ENCODE assay signal across 11 mouse cellular contexts in genomic region chr19:10421986-10422976, GRCm38 (mm10). TPM values are rescaled to one million over a fixed set of nuclear protein-coding genes. Genes with fewer than 3 reads are reported as not detected.
DNase-seq lines count a peak whose midpoint lies in the region; ATAC-seq and TF ChIP-seq lines count a peak whose summit lies in the region.
"Had no signal": no experiment of that assay in that cellular context is flagged by ENCODE, and none has a peak within 500 bp of the region (broad histone marks: within the 10 kb centered on the region; RNA-seq: fewer than 3 reads in every experiment).

No protein-coding gene starts in this region.

- no peaks in the 10 kb centered on the region for H3K9me3 ChIP-seq in kidney, embryonic 14.5 days (ENCODE audit: control insufficient read depth, low read length)
- H3K9me3 ChIP-seq in embryonic facial prominence, embryonic 13.5 days: no peaks in the 10 kb centered on the region
- no peaks in the 10 kb centered on the region for H3K9me3 ChIP-seq in intestine, embryonic 14.5 days (ENCODE audit: control insufficient read depth, low read length)
- no peaks in the 10 kb centered on the region for H3K9me3 ChIP-seq in neural tube, embryonic 13.5 days

- H3K27me3 ChIP-seq in kidney, embryonic 14.5 days (ENCODE audit: control insufficient read depth, insufficient read depth, low read length): 0 out of 2 replicates have a peak, but pooled peaks cover 5% of the 10 kb centered on the region
- peaks cover 50% of the 10 kb centered on the region for H3K27me3 ChIP-seq in embryonic facial prominence, embryonic 13.5 days
- H3K27me3 ChIP-seq in intestine, embryonic 14.5 days (replicated peaks; ENCODE audit: control insufficient read depth, insufficient read depth, low read length): no peaks in the 10 kb centered on the region
- peaks cover 18% of the 10 kb centered on the region for H3K27me3 ChIP-seq in neural tube, embryonic 13.5 days

- peak overlapping the region; percentile 57 for H3K4me2 ChIP-seq in kidney, embryonic 14.5 days (replicated peaks; ENCODE audit: low read depth, low read length)
- peak overlapping the region; percentile 69 for H3K4me2 ChIP-seq in embryonic facial prominence, embryonic 13.5 days
- H3K4me2 ChIP-seq in intestine, embryonic 14.5 days (ENCODE audit: low read length): peak overlapping the region; percentile 60
- peak overlapping the region; percentile 47 for H3K4me2 ChIP-seq in neural tube, embryonic 13.5 days

- no peak overlapping the region for H3K27ac ChIP-seq in kidney, embryonic 14.5 days (ENCODE audit: low read depth, low read length)
- H3K27ac ChIP-seq in embryonic facial prominence, embryonic 13.5 days: no peak overlapping the region
- no peak overlapping the region for H3K27ac ChIP-seq in intestine, embryonic 14.5 days (ENCODE audit: low read depth)
- no peak overlapping the region for H3K27ac ChIP-seq in neural tube, embryonic 13.5 days (replicated peaks)
- H3K27ac ChIP-seq in gastrocnemius, adult 2 months: no peak overlapping the region

- no peak for DNase-seq in kidney, postnatal 14 days
- no peak for DNase-seq in intestine, embryonic 14.5 days (ENCODE audit: low spot score)
- no peak for DNase-seq in gastrocnemius, adult 2 months
- no peak for DNase-seq in urinary bladder, postnatal 4 days (ENCODE audit: low spot score in 2 of 2)
- DNase-seq: gastrocnemius, postnatal 36 days; lung, postnatal 4 days had no signal

- intact Hi-C loops in gastrocnemius, adult 2 months (cut with DNase I): no loop called here

- H3K4me3 ChIP-seq in kidney, embryonic 14.5 days (ENCODE audit: low read length): peak overlapping the region; percentile 31
- H3K4me3 ChIP-seq in embryonic facial prominence, embryonic 13.5 days: peak overlapping the region; percentile 40
- peak overlapping the region; percentile 27 for H3K4me3 ChIP-seq in intestine, embryonic 14.5 days (ENCODE audit: low read depth, low read length)
- H3K4me3 ChIP-seq in neural tube, embryonic 13.5 days: peak overlapping the region; percentile 20
- H3K4me3 ChIP-seq in gastrocnemius, adult 2 months: no peak overlapping the region

- TF ChIP-seq CTCF in gastrocnemius, adult 2 months (IDR thresholded peaks at IDR 0.05): no peak

- WGBS in kidney, embryonic 14.5 days: 4% methylated on average over 50 of the region's 53 CpGs
- WGBS in embryonic facial prominence, embryonic 13.5 days: 3% methylated on average over 52 of the region's 53 CpGs
- 5% methylated on average over 51 of the region's 53 CpGs for WGBS in intestine, embryonic 14.5 days
- 4% methylated on average over 49 of the region's 53 CpGs for WGBS in neural tube, embryonic 13.5 days

- peak overlapping the region; percentile 19; the same call in 1 of the 2 replicates for H3K9ac ChIP-seq in kidney, embryonic 14.5 days (ENCODE audit: low read depth, low read length)
- H3K9ac ChIP-seq in embryonic facial prominence, embryonic 13.5 days: peak overlapping the region; percentile 59; the same call in 1 of the 2 replicates
- peak overlapping the region; percentile 32; the same call in 1 of the 2 replicates for H3K9ac ChIP-seq in intestine, embryonic 14.5 days (ENCODE audit: low read length)
- peak overlapping the region; percentile 49 for H3K9ac ChIP-seq in neural tube, embryonic 13.5 days

- H3K36me3 ChIP-seq in kidney, embryonic 14.5 days (ENCODE audit: control insufficient read depth, insufficient read depth, low read length): no peaks in the 10 kb centered on the region
- H3K36me3 ChIP-seq in embryonic facial prominence, embryonic 13.5 days: no peaks in the 10 kb centered on the region
- no peaks in the 10 kb centered on the region for H3K36me3 ChIP-seq in intestine, embryonic 14.5 days (ENCODE audit: control insufficient read depth, insufficient read depth, low read length)
- H3K36me3 ChIP-seq in neural tube, embryonic 13.5 days: no peaks in the 10 kb centered on the region

- H3K4me1 ChIP-seq in kidney, embryonic 14.5 days (ENCODE audit: control insufficient read depth, insufficient read depth, low read length): peaks cover 44% of the 10 kb centered on the region
- peaks cover 23% of the 10 kb centered on the region for H3K4me1 ChIP-seq in embryonic facial prominence, embryonic 13.5 days
- peaks cover 45% of the 10 kb centered on the region for H3K4me1 ChIP-seq in intestine, embryonic 14.5 days (replicated peaks; ENCODE audit: control insufficient read depth, insufficient read depth, low read length)
- H3K4me1 ChIP-seq in neural tube, embryonic 13.5 days (replicated peaks): peaks cover 53% of the 10 kb centered on the region

- peak; percentile 13; the same call in 1 of the 2 replicates for ATAC-seq in kidney, embryonic 14.5 days (ENCODE audit: low FRiP score, low TSS enrichment)
- ATAC-seq in embryonic facial prominence, embryonic 13.5 days (ENCODE audit: insufficient number of reproducible peaks, insufficient read depth, low FRiP score, low TSS enrichment, low read depth): no peak
- no peak for ATAC-seq in intestine, embryonic 14.5 days (replicated peaks; ENCODE audit: low FRiP score, low TSS enrichment, low read depth)
- ATAC-seq in neural tube, embryonic 13.5 days (ENCODE audit: low read depth): 0 out of 2 replicates have a peak, but pooled peaks have one; percentile 22
- no peak for ATAC-seq in megakaryocyte, adult 5-6 weeks (ENCODE audit: poor library complexity, severe bottlenecking)

RNA-seq across cellular contexts. Expression of gene Syt7, which starts 33.4 kb away (rescaled TPM):
- polyA plus RNA-seq in kidney, embryonic 14.5 days (2014; fragmentation: Nextera tagmentation; extraction: Ambion mirVana): 2.1 and 2.3 TPM in 2 replicates
- 0.46 and 0.76 TPM in 2 replicates for polyA plus RNA-seq in embryonic facial prominence, embryonic 13.5 days (2015; fragmentation: Nextera tagmentation; extraction: Ambion mirVana)
- polyA plus RNA-seq in intestine, embryonic 14.5 days (2014; fragmentation: Nextera tagmentation; extraction: Ambion mirVana): 1.5 TPM in 2 replicates
- polyA plus RNA-seq in neural tube, embryonic 13.5 days (2015; fragmentation: Nextera tagmentation; extraction: Ambion mirVana): 9.6 and 10.7 TPM in 2 replicates
- total RNA-seq in gastrocnemius, adult 2 months (2021): 1 to 10 TPM; 3.1 to 4.0 TPM
- not detected in 2 replicates for total RNA-seq in megakaryocyte, adult 5-6 weeks (2015)
- total RNA-seq in megakaryocyte, adult 5-6 weeks (2017): not detected in 2 replicates
- total RNA-seq: CH12.LX had no signal

RNA-seq across cellular contexts. Expression of gene Lrrc10b, which starts 35.0 kb away (rescaled TPM):
- polyA plus RNA-seq in kidney, embryonic 14.5 days (2014; fragmentation: Nextera tagmentation; extraction: Ambion mirVana): 0.91 and 1.0 TPM in 2 replicates
- 0.25 and 0.28 TPM in 2 replicates for polyA plus RNA-seq in embryonic facial prominence, embryonic 13.5 days (2015; fragmentation: Nextera tagmentation; extraction: Ambion mirVana)
- 0.35 and 0.60 TPM in 2 replicates for polyA plus RNA-seq in intestine, embryonic 14.5 days (2014; fragmentation: Nextera tagmentation; extraction: Ambion mirVana)
- polyA plus RNA-seq in neural tube, embryonic 13.5 days (2015; fragmentation: Nextera tagmentation; extraction: Ambion mirVana): 0.55 and 0.67 TPM in 2 replicates
- total RNA-seq in gastrocnemius, adult 2 months (2021): under 1 TPM; 0.33 TPM
- not detected in 2 replicates for total RNA-seq in megakaryocyte, adult 5-6 weeks (2015)
- not detected in 2 replicates for total RNA-seq in megakaryocyte, adult 5-6 weeks (2017)
- total RNA-seq: CH12.LX had no signal

Comparison
In these comparisons a context has a peak if more than half of its experiments do, and no peak if none do; other contexts are left out.
1. ATAC-seq: peak in kidney, embryonic 14.5 days (single experiment) and neural tube, embryonic 13.5 days (single experiment); none in embryonic facial prominence, embryonic 13.5 days (single experiment), intestine, embryonic 14.5 days (single experiment) and megakaryocyte, adult 5-6 weeks (single experiment).
2. Peak in every context shown above with its lines, with median percentiles within 50 percentile points of each other: H3K4me2 ChIP-seq and H3K9ac ChIP-seq.